Mouse (Mus musculus): Measurements from ENCODE around the gene Wnt5b.

Gene Wnt5b

DNA sequence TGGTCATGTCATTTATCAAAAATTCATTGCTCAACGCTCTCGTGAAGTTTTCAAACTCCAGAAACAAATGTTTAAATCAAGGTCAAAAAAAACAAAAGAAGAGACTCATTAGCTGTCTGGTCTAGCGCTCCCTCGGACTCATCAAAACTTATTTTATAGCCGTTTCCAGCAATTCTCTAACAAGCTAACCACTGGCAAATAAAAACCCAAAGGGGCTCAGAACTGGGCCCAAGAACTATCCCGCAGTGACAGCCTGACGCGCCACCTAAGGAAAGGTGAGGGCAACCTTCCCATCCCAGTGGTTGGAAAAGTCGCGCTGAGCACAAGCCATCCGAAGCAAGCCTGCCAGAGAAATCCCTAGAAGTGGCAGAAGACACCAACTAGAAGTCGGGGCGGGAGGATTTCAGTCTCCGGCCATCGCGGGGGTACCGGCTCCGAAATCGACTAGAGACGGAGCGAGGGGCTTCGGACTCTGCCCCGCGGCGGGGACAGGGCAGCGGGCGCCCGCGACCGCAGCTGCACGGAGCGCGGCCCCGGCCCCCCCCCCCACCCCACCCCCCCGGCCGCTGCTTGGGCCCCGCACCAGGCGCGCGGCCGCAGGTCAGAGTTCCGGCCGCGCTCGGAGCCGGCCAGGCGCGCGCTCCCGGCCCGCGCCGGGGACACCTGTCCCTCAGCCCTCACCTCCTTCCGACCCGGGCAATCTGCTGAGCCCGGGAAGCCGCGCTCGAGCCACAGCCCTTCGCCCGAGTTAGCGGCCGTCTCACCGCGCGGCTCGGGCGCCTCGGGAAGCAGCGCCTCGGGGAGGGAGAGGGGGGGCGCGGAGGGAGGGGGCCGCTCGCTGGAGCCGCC lies 156.1 kb downstream of the Wnt5b start:
- DNase-seq (ENCODE audit: low spot score in 2 of 2) = no peak

DNA sequence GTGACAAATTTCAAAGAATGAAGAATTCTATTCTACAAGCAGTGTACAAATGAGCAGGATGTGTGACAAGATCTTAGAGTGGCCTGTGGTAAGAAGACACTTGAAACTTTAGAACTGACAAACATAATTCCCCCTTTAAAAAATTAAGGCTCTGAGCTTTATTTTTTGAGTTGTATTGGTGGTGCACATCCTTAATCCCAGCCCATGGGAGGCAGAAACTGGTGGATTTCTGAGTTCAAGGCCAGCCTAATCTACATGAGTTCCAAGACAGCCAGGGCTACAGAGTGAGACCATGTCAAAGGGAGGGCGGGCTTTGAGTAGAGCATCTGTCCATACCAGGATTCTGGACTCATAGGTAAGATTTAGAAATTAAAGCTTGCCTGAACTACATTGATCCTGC lies 157.3 kb downstream of the Wnt5b start:
- DNase-seq (ENCODE audit: low spot score in 2 of 2) = no peak

DNA sequence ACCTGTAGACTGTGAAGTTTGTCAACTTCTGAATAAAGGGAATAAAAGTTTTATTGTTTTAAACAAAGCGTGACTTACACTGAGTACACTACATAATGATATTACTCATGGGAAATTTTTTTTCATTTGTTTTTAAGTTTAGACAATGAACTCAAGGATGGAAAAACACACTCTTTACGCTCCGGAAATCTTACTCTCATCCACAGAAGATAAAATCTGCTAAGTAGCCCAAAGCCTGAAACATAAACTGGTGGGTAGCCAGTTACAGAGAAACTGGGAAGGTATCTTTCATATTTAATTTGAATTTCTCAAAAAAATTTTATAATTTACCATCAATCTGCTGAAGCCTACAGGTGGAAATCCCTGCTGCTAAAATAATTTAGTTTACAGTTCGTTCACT lies 157.7 kb downstream of the Wnt5b start:
- no peak for DNase-seq (ENCODE audit: low spot score in 2 of 2)

DNA sequence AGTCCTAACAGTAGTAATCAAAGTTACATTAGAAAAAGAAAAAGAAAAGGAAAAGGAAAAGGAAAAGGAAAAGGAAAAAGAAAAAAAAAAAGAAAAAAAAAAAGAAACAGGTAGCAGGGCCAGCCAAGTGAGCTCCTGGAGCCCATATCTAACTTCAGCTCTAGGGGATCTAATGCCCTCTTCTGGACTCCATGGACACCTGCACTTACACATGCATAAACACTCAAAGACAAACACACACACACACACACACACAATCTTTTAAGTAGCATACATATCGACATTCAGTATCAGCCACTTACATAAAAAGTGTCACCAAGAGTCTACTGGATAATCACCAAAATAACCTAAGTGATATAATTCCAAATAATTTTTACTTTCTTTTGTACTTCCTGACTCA lies 158.5 kb downstream of the Wnt5b start:
- DNase-seq (ENCODE audit: low spot score in 2 of 2) = no peak

Data from urinary bladder, adult 18-20 months (tissue).